Mouse (Mus musculus) heart, postnatal 10 days (tissue): ENCODE data around the gene Stxbp3. TPM values are rescaled to one million over a fixed set of nuclear protein-coding genes. Genes with fewer than 3 reads are reported as not detected.

Experiments used
- DNase-seq, 2 experiments: peaks; one replicate each; pipeline ENCODE4 v3.0.0; 2021
- intact Hi-C: fragments of 180-260 bp; cut with DNase I; formaldehyde crosslinking; loops from one replicate; pipeline ENCODE4 v1.15.1; 2025
- total RNA-seq, 2 experiments: library from RNA; stranded (reverse); gene quantifications; 2 replicates each; pipeline ENCODE4 v1.2.3; 2021

Stxbp3 gene
- total RNA-seq, 2 experiments from 2014 or later: 25.8 to 31.8 TPM

- intact Hi-C loops: loop anchor here (1.0 to 5.0 kb wide), 3 partner anchors 50 to 369 kb away; no protein-coding TSS in a partner anchor
Observed at GRCm38 (mm10) chr3:108770725-108771368, 69.5 kb downstream of the Stxbp3 start.

GRCm38 (mm10) chr3:108769547-108769946 lies 70.8 kb downstream of the Stxbp3 start:
- intact Hi-C loops: no loop called here
- DNase-seq: no peak

More at GRCm38 (mm10) chr3:108770725-108771368, 69.5 kb downstream of the Stxbp3 start:
- peak; percentile 81 to 85 for DNase-seq

GRCm38 (mm10) chr3:108767416-108767815 lies 72.9 kb downstream of the Stxbp3 start:
- intact Hi-C loops: no loop called here
- peak; percentile 32 to 48 for DNase-seq

DNA sequence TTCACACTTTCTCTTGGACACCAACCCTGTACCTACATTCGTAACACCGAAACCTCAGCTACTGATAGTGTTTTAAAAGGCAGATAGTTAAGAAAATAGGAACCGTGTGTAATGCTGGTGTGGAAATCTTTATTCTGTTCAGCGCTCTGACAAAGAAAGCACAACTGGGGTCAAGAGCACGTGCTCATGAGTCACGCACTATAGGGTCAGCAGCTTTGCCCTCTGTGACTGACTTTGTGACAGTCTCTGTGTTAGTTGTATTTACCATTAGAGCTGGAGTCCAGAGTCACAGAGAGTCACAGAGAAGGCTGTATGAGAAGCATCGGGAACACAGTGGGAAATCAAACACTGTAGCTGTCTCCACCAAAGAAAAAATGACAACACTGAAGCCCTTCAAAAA lies 73.4 kb downstream of the Stxbp3 start:
- DNase-seq: no peak
- intact Hi-C loops: no loop called here

DNA sequence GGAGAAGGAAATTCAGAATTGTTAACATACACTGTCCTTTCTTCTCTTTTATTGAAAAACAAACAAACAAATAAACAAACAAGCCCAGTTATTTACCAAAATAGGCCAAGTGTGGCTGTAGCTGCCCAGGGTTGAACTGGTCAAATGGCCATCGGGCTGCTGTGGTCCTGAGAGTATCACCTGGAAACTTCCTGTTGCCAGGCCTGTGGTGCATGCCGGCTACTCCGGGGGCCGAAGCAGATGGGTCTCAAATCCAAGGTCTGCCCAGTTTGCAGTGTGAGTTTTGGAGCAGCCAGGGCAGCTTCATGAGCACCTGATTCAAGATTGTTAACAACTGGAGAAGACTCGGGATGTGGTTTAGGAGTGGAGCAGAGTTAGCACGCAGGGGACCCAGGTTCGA lies 74.8 kb downstream of the Stxbp3 start:
- DNase-seq: no peak
- intact Hi-C loops: no loop called here

DNA sequence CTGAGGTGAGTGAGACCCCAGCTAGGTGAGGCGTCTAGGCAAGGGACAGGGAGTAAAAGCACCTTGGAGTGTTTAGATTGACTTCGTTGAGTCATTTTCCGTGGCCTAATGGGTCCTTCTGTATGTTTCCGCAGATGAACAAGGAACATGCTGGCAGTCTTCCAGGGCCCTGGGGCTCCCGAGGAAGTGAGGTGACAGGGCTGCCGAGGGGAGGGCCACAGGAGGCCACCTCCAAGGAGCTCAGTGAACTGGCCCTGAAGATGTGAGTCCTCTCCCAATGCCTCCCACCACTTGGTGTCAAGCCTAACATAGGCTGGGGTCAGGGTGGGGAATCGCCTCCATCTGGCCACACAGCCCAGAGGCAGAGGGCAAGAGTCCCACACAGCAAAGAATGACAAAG lies 75.3 kb downstream of the Stxbp3 start:
- intact Hi-C loops: no loop called here
- DNase-seq: no peak

- no peak for DNase-seq
Observed at GRCm38 (mm10) chr3:108763691-108764090, 76.6 kb downstream of the Stxbp3 start.

GRCm38 (mm10) chr3:108762597-108763111 lies 77.7 kb downstream of the Stxbp3 start:
- intact Hi-C loops: no loop called here
- peak; percentile 46 for DNase-seq

More at GRCm38 (mm10) chr3:108763691-108764090, 76.6 kb downstream of the Stxbp3 start:
- intact Hi-C loops: no loop called here

DNA sequence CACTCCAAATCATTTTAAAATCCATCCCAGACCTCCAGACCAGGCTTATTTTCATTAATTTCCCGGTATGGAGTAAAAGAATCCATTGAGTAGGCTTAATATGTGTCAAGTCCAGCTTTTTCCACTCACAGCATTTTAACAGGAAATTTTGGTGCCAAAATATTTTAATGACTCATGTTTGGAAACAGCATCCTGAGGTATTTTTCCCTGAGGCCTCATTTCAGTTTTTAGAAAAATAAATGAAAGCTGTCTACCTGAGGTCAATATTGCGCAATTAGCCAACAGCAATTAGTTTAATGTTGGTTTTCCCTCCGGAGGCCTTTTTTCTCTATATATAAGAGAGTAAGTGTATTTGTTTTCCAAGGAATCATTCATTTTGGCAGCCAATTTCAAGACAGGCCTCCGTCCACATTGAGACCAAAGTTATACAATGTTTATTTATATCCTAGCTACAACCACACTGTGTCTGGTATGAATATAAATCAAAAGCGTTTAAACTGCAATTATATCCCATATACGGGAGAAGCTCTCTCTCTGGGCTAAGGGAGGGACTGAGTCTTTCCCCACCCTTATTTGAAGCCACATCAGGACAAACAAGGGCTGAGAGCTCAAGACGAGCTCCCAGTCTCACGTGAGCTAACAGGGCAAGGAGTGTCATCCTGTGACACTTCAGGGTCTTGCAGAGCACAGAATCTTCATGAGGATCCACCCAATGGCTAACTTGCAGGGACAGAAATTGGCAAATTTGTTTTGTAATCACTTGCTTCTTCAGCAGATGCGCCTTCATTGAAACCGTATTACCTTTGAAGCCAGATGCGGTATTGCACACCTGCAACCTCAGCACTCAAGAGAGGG lies 80.5 kb downstream of the Stxbp3 start:
- DNase-seq: peak in 1 of 2 experiments; percentile 26
- intact Hi-C loops: no loop called here

DNA sequence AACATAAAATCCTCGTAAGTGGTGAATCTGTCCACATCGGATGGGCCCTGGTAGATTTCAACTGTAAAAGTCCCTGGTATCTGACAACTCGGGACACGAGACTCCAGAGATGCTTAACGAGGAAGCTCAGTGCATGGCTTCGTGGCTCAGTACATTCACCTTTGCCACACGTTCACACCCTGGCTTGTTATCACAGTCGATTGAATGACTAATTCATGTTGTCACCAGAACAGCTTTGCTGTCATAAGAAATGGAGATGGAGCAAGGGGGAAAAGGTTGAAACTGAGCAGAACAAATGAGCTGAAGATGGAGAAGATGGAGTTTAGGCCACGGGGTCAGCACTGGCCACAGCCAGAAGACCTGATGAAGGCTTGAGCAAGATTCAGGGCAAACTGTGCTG lies 82.8 kb downstream of the Stxbp3 start:
- intact Hi-C loops: no loop called here

DNA sequence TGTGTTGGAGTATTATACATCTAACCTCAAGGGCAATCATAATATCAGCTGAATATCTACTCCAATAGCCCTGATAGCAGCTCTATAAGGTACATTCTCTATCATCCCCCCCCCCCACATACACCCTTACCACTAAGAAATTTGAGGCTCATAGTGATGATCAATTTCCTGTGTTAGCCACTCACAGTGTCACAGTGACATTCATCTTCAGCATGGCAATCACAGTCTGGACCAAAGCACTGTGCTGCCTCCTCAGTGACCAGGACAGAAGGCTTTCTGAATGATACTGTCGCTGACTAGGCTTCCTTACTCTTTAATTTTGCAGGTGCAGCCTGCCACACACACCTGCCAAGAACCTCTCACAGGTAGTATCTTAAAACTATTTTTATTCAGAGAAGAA lies 84.2 kb downstream of the Stxbp3 start:
- intact Hi-C loops: no loop called here
- DNase-seq: no peak

More for the DNA sequence above, 82.8 kb downstream of the Stxbp3 start:
- no peak for DNase-seq

DNA sequence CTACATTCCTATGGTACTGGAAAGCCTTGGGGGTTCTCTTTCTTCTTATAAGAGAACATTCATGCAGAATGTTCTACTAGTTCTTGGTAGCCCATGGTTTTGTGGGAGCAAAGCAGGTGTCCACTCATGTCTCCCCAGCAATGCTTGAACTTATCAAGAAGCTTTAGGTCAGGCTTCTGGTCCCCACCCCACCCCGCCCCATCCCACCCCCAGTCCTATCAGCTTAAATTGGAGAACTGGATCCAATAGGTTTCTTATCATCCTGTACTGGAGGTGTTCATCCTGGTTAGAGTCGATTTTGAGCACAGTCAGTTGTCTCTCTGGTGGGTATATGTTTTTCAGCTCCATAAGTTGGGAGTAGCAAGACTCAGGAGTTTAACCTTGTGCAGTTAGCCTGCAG lies 84.8 kb downstream of the Stxbp3 start:
- no peak for DNase-seq
- intact Hi-C loops: no loop called here

- intact Hi-C loops: no loop called here
- no peak for DNase-seq
Observed at GRCm38 (mm10) chr3:108754541-108754940, 85.8 kb downstream of the Stxbp3 start.

DNA sequence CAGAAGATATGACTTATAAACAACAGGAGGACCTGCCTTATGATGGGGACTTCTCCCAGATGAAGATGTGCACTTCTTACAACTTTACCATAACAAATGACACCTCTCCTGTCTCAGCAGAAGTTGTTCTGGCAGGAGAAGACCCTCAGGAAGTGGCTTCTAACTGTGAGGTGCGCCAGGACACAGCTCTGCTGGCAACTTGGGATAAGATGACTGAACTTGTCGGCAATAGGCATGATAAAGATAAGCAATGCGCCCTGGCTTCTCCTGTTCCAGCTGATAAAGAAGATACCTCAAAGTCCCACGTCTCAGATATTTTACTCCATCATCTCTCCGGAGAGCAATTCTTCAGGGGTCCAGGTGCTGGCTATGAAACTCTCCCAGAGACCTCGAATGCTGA lies 88.6 kb downstream of the Stxbp3 start:
- no peak for DNase-seq
- intact Hi-C loops: no loop called here

DNA sequence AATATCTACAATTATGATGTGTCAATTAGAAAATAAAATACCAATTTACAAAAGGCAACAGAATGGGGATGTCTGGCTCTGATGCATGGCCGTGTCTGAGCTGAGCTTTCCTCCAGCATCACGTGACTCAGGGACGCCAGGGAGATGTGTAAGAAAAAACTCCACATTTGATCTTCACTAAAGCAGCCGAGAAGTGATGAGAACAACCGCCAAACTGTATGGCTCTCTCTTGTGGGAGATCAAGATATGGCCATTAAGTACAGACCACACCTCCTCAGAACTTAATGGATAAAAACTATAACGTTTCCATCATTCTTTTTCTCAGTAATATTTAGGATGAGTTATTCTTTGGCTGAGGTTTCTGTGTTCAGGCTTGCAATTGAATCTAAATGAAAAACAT lies 89.3 kb downstream of the Stxbp3 start:
- intact Hi-C loops: no loop called here
- DNase-seq: no peak

DNA sequence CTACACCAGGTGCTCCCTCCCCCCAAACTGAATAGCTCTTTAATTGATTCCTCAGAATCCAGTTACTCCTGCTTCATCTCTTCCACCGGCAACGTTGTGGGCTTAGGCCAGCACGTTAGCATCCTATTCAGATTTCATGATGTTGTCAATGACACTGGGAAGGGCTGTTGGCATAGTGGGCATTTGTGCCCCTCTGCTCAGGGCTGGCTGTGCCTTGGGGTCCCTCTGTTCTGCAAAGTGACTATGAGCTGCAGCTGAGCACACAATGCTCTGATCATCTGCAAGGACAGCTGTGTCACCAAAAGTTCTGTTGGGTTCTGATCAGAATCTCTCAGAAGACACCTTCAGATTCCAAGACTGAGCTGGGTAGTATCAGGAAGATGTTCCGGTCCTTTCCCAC lies 96.3 kb downstream of the Stxbp3 start:
- intact Hi-C loops: no loop called here
- no peak for DNase-seq

Other genes starting within 250 kb of the Stxbp3 start
- 1 to 10 TPM; 8.4 to 8.7 TPM for gene Wdr47, start 249.2 kb downstream of the Stxbp3 start, total RNA-seq
- gene Clcc1, start 186.6 kb downstream of the Stxbp3 start, total RNA-seq: 10 to 100 TPM; 31.6 to 35.8 TPM
- gene Gpsm2, start 118.2 kb downstream of the Stxbp3 start, total RNA-seq: 1 to 10 TPM; 8.0 to 8.8 TPM
- gene Aknad1, start 100.9 kb downstream of the Stxbp3 start, total RNA-seq: under 1 TPM in 1 of 2 experiments, not detected in 1; 0.12 TPM
- under 1 TPM in 1 of 2 experiments, not detected in 1; 0.07 TPM for gene Fndc7, start 49.5 kb upstream of the Stxbp3 start, total RNA-seq
- gene Prpf38b, start 71.2 kb upstream of the Stxbp3 start, total RNA-seq: 10 to 100 TPM; 27.7 to 30.9 TPM
- not detected for gene Henmt1, start 99.3 kb upstream of the Stxbp3 start, total RNA-seq
- not detected for gene Gm9857, start 99.9 kb upstream of the Stxbp3 start, total RNA-seq
- 10 to 100 TPM; 21.9 to 23.1 TPM for gene Fam102b, start 187.1 kb upstream of the Stxbp3 start, total RNA-seq
- not detected for gene Slc25a54, start 239.9 kb upstream of the Stxbp3 start, total RNA-seq